Mouse (Mus musculus) heart, adult 18-20 months (tissue): ENCODE data around the gene Rab3c. TPM values are rescaled to one million over a fixed set of nuclear protein-coding genes. Genes with fewer than 3 reads are reported as not detected.
A peak's percentile ranks its signal among the peaks of the same experiment; 100 is the strongest.

Source experiments
- DNase-seq, 2 experiments: peaks; one replicate each; pipeline ENCODE4 v3.0.0; 2021 to 2022; ENCODE audit warnings: mixed read lengths in 1 of 2
- total RNA-seq, 2 experiments: library from RNA; stranded (reverse); gene quantifications; 2 replicates each; pipeline ENCODE4 v1.2.3; 2021

Rab3c gene
- total RNA-seq, 2 experiments from 2014 or later, result 0.02 TPM; not detected in 1

DNA sequence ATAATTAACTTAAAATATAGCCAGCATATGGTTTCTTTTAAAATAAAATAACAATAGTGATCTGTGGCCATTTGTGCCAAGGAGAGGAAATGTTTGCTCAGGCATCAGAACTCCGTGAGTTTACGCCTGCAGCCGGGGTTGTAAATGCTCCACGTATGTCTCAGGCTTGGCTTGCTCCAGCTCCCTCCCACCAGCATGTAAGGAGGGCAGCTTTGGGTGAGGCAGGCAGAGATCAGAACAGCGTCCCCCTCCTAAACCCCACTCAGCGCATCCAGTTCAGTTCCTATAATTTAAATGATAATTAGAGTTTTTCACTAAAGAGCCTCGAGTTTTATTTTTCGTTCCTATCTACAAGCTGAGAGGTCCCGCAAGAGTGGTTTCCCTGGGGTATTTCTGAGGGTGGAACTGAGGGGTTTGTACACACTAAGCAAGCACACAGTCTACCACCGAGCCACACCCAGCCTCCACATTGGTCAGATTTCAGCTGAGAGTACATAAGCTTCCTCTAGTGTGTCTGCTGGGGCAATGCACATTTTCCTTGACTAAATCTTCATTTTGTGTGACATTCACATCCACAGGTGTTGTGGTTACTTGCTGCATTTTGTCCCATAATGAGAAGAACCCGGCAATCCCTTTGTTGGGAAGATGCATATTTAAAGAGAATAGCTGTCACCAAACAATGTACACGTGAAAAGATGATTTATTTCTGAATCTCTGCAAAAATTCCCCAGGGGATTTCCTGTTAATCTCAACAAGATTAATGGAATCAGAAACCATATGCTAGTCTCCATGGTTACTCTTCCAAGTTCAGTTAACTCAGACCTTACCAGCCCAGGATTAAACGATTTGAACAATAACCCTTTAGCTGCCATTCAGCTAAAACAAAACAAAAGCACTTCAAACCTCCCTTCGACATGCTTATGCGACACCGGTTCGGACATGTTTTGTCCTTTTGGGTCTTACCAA is 186.8 kb downstream of the Rab3c start:
- DNase-seq, result no peak

GRCm38 (mm10) chr13:110083961-110084360 is 196.8 kb downstream of the Rab3c start:
- no peak for DNase-seq

- DNase-seq, result no peak
Measured at GRCm38 (mm10) chr13:110081174-110081573, 199.6 kb downstream of the Rab3c start.

GRCm38 (mm10) chr13:110075587-110075986 is 205.2 kb downstream of the Rab3c start:
- no peak for DNase-seq

DNA sequence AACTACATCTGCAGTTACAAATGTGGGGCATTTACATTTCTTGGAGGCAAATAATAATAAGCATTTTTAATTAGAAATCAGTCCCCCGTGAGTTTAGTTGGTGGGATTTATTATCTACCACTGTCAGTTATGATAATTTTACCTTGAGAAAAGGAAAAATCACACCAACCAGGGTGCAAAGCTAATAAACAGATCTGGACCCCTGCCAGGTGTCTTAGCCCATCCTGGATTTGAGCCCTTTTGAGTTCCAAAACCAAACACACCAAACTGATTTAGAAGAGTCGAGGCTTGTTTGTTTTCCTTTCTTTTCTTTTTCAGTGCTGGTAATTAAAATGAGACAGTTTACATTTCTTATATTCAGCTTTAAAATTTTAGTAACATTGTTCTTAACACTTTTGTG is 206.6 kb downstream of the Rab3c start:
- no peak for DNase-seq

- DNase-seq, result peak; percentile 8 to 10
Measured at GRCm38 (mm10) chr13:110067149-110067548, 213.6 kb downstream of the Rab3c start.

GRCm38 (mm10) chr13:110066674-110067073 is 214.1 kb downstream of the Rab3c start:
- DNase-seq, result no peak

- DNase-seq, result peak; percentile 50 to 78
Measured at GRCm38 (mm10) chr13:110062835-110063411, 217.9 kb downstream of the Rab3c start.

DNA sequence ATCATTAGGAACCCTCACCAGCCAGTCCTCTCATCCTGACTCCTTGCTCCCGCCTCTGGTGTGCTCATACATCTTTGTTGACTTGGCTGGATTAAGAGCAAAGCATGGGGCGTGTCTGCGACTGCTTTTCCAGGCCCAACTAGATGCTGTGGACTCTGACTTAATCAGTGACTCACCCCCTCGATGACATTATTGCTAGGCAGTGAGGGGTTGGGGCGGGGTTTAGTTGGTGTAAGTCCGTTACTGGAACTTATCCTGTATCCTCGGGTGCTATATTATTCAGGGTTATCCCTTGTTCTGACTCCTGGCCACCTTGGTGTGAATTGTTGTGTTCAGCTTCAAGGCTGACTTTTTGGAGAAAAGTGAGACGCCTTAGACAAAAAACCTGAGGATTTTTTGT is 218.5 kb downstream of the Rab3c start:
- DNase-seq, result peak in 1 of 2 experiments; percentile 4

DNA sequence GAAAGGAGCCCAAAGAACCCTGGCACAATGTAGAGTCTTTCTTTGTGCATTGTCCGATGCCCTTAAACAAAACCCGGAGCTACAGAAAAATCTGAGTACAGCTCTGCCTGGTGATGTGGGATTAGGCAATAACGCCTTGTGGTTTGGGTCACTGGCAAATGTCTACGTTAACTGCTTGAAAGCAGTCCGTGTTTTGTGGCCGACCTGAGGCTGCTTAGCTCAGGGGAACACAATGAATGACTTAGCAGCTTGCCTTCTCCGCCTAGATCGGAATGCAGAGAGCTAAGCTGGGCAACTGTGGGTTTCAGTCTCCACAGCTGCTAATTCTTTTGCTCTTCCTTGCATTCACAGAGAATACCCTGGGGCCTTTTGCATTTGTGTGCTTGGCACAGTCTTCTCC is 226.3 kb downstream of the Rab3c start:
- no peak for DNase-seq

- no peak for DNase-seq
Measured at GRCm38 (mm10) chr13:110048767-110049434, 231.9 kb downstream of the Rab3c start.

DNA sequence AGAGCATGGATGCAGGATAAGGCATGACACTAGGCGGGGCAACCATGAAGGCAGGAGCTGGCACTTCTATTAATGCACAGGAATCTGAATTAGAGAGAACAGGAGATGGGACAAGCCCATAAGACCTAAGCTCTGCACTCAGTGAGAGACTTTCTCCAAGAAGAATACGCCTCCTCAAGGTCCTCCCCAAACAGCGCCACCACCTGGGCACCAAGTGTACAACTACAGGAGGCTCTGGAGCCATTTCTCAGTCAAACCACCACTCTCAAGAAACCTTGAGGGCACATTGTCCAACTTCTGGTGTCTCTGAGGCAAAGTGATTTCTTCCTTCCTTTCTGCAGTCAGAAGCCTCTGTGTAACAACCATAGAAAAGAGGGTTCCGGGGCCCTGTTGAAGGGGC is 236.4 kb downstream of the Rab3c start:
- no peak for DNase-seq

DNA sequence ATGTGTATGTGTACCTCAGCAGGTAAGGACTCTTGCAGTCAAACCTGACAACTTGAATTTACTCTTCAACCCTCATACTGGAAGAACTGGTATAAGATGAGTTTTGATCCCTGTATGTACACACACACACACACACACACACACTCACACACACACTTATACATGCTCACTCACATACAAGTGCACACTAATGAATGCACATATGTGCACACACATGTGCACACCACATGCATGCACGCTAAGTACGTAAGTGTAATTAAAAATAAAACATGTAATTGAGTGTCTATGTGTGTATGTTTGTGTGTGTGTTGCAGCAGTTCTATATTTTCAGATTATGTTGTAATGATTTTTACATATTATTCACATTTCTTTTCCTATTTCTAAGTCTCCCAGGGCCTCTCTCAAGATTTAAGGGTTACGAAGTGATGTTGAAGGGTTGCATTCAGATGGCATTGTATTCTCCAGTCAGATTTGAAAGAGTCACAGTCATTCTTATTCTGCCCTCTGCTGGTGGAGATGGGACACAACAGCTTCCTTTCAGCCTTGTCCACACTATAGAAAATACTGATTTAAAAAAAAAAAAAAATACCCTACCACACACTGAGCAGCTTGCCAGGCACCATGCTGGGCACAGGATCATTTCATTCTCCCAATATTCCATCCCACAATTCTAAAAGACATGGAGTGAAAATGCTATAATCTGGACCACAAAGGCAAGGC is 240.9 kb downstream of the Rab3c start:
- peak; percentile 6 to 58 for DNase-seq

GRCm38 (mm10) chr13:110039170-110039569 is 241.6 kb downstream of the Rab3c start:
- no peak for DNase-seq

DNA sequence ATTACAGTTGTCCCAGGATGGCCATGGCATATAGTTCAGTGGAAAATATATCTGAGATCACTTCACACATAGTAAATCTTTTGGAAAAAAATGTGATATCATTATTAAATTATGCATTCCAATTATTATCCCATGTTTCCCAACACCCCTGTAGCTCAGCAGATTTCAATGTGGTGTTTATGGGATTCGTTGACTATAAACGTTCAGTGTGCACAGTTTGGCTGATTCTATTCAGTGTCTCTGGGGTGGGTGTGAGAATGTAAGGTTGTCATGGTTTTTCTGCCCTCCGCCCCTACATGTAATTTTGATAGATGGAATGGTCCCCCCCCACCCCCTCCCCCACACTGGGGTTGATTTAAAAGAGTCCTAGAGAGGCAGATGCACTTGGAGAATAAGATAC is 242.3 kb downstream of the Rab3c start:
- no peak for DNase-seq

DNA sequence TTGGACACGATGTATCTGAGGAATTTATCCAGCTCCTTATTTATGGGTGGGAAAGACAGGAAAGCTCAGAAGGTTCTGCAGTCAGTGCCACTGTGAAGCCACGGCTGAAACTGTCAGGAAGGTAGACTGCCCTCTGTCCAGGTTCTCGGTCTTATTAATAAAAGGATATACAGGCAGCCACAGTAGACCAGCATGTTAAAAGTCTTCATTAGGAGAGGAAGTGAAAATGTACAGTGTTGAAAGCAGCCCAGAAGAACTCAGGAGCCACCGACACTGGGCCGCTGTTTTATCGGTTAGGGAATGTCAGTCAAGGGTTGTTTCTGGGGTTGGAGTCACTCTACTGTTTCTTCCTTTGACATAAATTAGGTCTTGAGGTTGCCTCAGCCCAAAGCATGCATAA is 245.9 kb downstream of the Rab3c start:
- no peak for DNase-seq

- no peak for DNase-seq
Measured at GRCm38 (mm10) chr13:110034041-110034440, 246.8 kb downstream of the Rab3c start.

DNA sequence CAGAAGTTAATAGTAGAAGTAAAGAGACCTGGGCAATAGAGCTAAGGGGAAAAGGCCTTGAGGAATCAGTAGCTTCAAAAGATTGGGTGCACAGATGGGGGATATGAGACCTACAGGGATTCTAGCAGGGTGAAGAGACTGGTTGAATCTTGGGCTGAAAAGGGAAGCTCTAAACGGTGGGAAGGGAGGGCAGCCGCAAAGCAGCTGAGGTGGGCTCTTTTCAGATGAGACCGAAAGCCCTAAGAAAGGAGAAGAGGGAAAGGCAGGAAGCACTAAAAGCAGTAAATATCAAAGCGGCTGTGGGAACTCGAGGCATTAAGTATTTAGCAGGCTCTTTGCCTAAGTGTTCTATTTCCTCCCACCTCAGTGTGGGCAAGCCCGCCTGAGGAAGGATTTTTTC is 248.9 kb downstream of the Rab3c start:
- DNase-seq, result no peak

DNA sequence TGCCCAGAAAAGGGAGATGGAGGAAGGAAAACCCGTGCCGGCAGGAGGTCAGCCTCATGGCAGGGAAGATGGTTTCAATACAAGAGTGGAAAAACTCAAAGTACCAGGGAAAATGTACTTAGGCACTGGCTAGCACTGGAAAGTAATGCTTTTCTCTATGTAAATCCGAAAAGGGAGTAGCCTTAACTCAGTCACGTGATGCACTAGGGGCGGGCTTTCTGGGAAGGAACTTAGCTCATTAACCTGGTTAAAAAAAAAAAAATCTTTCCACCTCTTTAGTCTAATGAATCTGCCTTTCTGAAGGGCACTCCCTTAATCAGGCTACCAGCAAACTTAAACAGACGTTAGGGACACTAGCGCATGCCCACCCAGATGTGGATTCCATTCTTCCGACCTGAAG is 249.7 kb downstream of the Rab3c start:
- DNase-seq, result no peak

DNA sequence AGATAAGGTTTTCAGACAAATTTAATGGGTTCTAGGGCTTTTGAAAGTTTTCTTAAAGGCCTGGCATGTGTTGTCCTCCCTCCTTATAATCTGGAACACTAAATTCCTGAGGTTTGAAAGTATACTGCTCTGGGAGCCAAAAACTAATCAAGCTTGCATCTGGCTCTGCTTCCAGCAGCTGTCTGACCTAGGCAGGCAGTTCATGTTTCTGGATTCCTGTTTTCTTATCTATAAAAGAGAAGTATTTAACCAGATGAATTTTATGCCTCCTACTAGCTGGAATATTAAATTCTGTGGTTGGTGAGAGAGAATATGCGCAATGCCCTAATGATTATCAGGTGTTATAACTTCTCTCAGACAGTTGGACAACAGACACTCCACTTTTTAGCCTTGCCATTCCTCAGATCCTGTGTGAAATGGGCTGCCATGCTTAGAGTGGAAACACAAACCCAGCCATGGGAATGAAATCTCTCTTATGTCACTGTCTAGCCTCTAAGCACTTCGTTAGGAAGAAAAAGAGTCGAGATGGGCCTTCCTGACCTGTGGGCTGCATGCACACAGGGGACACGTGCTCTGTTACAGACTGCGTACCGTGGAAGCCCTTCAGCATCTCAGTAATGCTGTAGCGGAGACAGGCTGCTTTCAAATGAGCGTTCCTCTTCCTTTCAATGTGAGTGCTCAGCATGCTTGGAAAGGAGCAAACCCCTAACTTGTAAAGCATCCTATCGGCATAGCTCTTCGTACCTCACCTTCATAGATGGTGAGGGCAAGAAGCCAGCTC is 256.2 kb downstream of the Rab3c start:
- peak in 1 of 2 experiments; percentile 4 for DNase-seq

- DNase-seq, result no peak
Measured at GRCm38 (mm10) chr13:110023031-110023430, 257.8 kb downstream of the Rab3c start.

DNA sequence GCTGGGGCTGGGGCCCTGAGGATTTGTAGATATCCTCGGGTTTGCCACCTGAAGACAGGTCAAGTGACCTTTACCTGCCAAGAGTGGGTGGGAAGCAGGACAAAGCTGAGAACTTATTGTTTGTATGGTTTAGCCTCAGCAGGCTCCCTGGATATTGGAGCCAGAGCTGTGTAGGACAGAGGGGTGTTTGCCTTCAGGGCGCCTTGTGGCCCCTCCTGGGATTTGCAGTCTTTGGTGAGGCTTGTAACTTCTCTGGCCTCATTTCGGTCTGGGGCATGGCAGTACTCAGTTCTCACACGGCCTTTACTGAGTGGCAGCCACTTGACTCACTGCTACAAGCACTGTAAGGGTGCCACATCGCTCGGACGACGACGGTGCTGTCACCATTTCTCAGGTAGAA is 261.0 kb downstream of the Rab3c start:
- no peak for DNase-seq
